Mouse (Mus musculus) CH12.LX (cell line): ENCODE measurements around the gene Mtmr12. TPM values are rescaled to one million over a fixed set of nuclear protein-coding genes. Genes with fewer than 3 reads are reported as not detected.

Source experiments
- DNase-seq: peaks from one replicate; pipeline ENCODE4 v3.0.0-alpha.2; 2013; ENCODE audit errors: extremely low read depth
- H3K27ac ChIP-seq: 2 replicates; pipeline ENCODE4 v1.5.1; 2012; ENCODE audit warnings: low read depth, mild to moderate bottlenecking, control low read depth, moderate library complexity; ENCODE audit not compliant: insufficient read depth
- H3K27me3 ChIP-seq: replicated peaks from 2 replicates; pipeline ENCODE3; 2012; ENCODE audit warnings: inconsistent platforms
- H3K36me3 ChIP-seq, 2 experiments: replicated peaks in 1 of 2; 2 replicates each; pipeline versions ENCODE3 to v1.6.1; 2012; ENCODE audit warnings: inconsistent platforms in 1 of 2, low read length in 1 of 2, mild to moderate bottlenecking in 1 of 2, mixed read lengths in 1 of 2, moderate library complexity in 1 of 2; ENCODE audit not compliant: control insufficient read depth in 1 of 2, insufficient read depth in 1 of 2
- H3K4me1 ChIP-seq, 2 experiments: 2 replicates each; pipeline ENCODE4 v1.6.1; 2012; ENCODE audit warnings: inconsistent platforms in 1 of 2, moderate library complexity in 1 of 2; ENCODE audit not compliant: insufficient read depth in 2 of 2, control insufficient read depth in 1 of 2
- H3K4me2 ChIP-seq: 2 replicates; pipeline ENCODE4 v1.6.1; 2012; ENCODE audit warnings: low read depth, mild to moderate bottlenecking, control low read depth; ENCODE audit not compliant: poor library complexity, insufficient read depth, severe bottlenecking
- H3K4me3 ChIP-seq, 3 experiments: fragments of 150-350 bp in 1 of 3; sonication (generic) in 1 of 3; replicated peaks in 1 of 3; 2 replicates each; pipeline versions ENCODE3 to v1.5.1; 2011 to 2012; ENCODE audit warnings: low read depth in 2 of 3, low read length in 2 of 3, mild to moderate bottlenecking in 2 of 3, moderate library complexity in 2 of 3, control low read depth in 1 of 3, improper control_type of control experiment in 1 of 3, inconsistent platforms in 1 of 3, mixed read lengths in 1 of 3; ENCODE audit not compliant: poor library complexity in 1 of 3
- H3K79me2 ChIP-seq: replicated peaks from 2 replicates; pipeline ENCODE4 v1.6.1; 2012; ENCODE audit warnings: mild to moderate bottlenecking, moderate library complexity; ENCODE audit not compliant: control insufficient read depth, poor library complexity, insufficient read depth, severe bottlenecking; ENCODE audit errors: extremely low read depth
- H3K9ac ChIP-seq: 2 replicates; pipeline ENCODE4 v1.6.1; 2012; ENCODE audit warnings: low read depth, mild to moderate bottlenecking, control low read depth, moderate library complexity; ENCODE audit not compliant: insufficient read depth
- H3K9me3 ChIP-seq: replicated peaks from 2 replicates; pipeline ENCODE3; 2012; ENCODE audit warnings: low read length, inconsistent platforms, mixed read lengths
- CHD1 ChIP-seq: IDR thresholded peaks from 2 replicates; pipeline ENCODE4 v1.6.1; 2012; ENCODE audit warnings: low read depth, low read length, improper control_type of control experiment, inconsistent platforms
- CHD2 ChIP-seq: IDR thresholded peaks from 2 replicates; pipeline ENCODE4 v1.6.1; 2011; ENCODE audit warnings: low read length, improper control_type of control experiment
- CTCF ChIP-seq, 2 experiments: IDR thresholded peaks in 1 of 2; conservative IDR thresholded peaks in 1 of 2; 2 replicates each; pipeline ENCODE4 v1.5.1; 2011 to 2012; ENCODE audit warnings: low read depth in 2 of 2, low read length in 2 of 2, improper control_type of control experiment in 1 of 2, inconsistent platforms in 1 of 2, mild to moderate bottlenecking in 1 of 2, moderate library complexity in 1 of 2
- ELF1 ChIP-seq: IDR thresholded peaks from 2 replicates; pipeline ENCODE4 v1.6.1; 2014; ENCODE audit warnings: low read depth, mild to moderate bottlenecking, inconsistent platforms, low read length, improper control_type of control experiment
- EP300 ChIP-seq: IDR thresholded peaks from 2 replicates; pipeline ENCODE4 v1.6.1; 2011; ENCODE audit warnings: low read length, improper control_type of control experiment
- ETS1 ChIP-seq: conservative IDR thresholded peaks from 2 replicates; pipeline ENCODE4 v1.6.1; 2012; ENCODE audit warnings: low read depth, mild to moderate bottlenecking, inconsistent platforms, low read length, improper control_type of control experiment, moderate library complexity
- GABPA ChIP-seq: IDR thresholded peaks from 2 replicates; pipeline ENCODE4 v1.6.1; 2012; ENCODE audit warnings: low read depth, low read length, improper control_type of control experiment, inconsistent platforms; ENCODE audit not compliant: insufficient replicate concordance
- HCFC1 ChIP-seq: IDR thresholded peaks from 2 replicates; pipeline ENCODE4 v1.6.1; 2012; ENCODE audit warnings: low read depth, mild to moderate bottlenecking, inconsistent platforms, low read length, improper control_type of control experiment
- JUN ChIP-seq: IDR thresholded peaks from 2 replicates; pipeline ENCODE4 v1.6.1; 2011; ENCODE audit warnings: low read depth, mild to moderate bottlenecking, low read length, improper control_type of control experiment, moderate library complexity; ENCODE audit not compliant: insufficient read depth
- JUND ChIP-seq: conservative IDR thresholded peaks from 2 replicates; pipeline ENCODE4 v1.6.1; 2011; ENCODE audit warnings: low read depth, low read length, improper control_type of control experiment
- KAT2A ChIP-seq: IDR thresholded peaks from 2 replicates; pipeline ENCODE4 v1.6.1; 2012; ENCODE audit warnings: low read length, improper control_type of control experiment, inconsistent platforms; ENCODE audit not compliant: insufficient replicate concordance
- MAFK ChIP-seq: IDR thresholded peaks from 2 replicates; pipeline ENCODE4 v1.6.1; 2011; ENCODE audit warnings: low read length, improper control_type of control experiment; ENCODE audit not compliant: insufficient replicate concordance
- MAZ ChIP-seq: IDR thresholded peaks from 2 replicates; pipeline ENCODE4 v1.6.1; 2012; ENCODE audit warnings: low read depth, mild to moderate bottlenecking, inconsistent platforms, low read length, improper control_type of control experiment, moderate library complexity
- MXI1 ChIP-seq: IDR thresholded peaks from 2 replicates; pipeline ENCODE4 v1.6.1; 2011; ENCODE audit warnings: mild to moderate bottlenecking, low read depth, low read length, improper control_type of control experiment
- NELFE ChIP-seq: IDR thresholded peaks from 2 replicates; pipeline ENCODE4 v1.6.1; 2011; ENCODE audit warnings: low read depth, low read length, improper control_type of control experiment
- PAX5 ChIP-seq: IDR thresholded peaks from 2 replicates; pipeline ENCODE4 v1.6.1; 2012; ENCODE audit warnings: low read length, inconsistent platforms, mixed read lengths
- POLR2A ChIP-seq: IDR thresholded peaks from 2 replicates; pipeline ENCODE4 v1.6.1; 2011; ENCODE audit warnings: low read depth, mild to moderate bottlenecking, improper control_type of control experiment, low read length
- POLR2AphosphoS2 ChIP-seq: IDR thresholded peaks from 2 replicates; pipeline ENCODE4 v1.6.1; 2011; ENCODE audit warnings: low read depth, low read length, improper control_type of control experiment
- SIN3A ChIP-seq: IDR thresholded peaks from 2 replicates; pipeline ENCODE4 v1.6.1; 2012; ENCODE audit warnings: low read length, improper control_type of control experiment, inconsistent platforms
- TBP ChIP-seq: conservative IDR thresholded peaks from 2 replicates; pipeline ENCODE4 v1.6.1; 2011; ENCODE audit warnings: low read depth, low read length, improper control_type of control experiment
- TCF12 ChIP-seq: IDR thresholded peaks from 2 replicates; pipeline ENCODE4 v1.6.1; 2014; ENCODE audit warnings: low read depth, mild to moderate bottlenecking, inconsistent platforms, low read length, improper control_type of control experiment
- ZC3H11A ChIP-seq: IDR thresholded peaks from 2 replicates; pipeline ENCODE4 v1.6.1; 2012; ENCODE audit warnings: low read depth, mild to moderate bottlenecking, inconsistent platforms, low read length, improper control_type of control experiment
- ZKSCAN1 ChIP-seq: IDR thresholded peaks from 2 replicates; pipeline ENCODE4 v1.6.1; 2012; ENCODE audit warnings: low read depth, inconsistent platforms, low read length, improper control_type of control experiment, borderline replicate concordance
- ZMIZ1 ChIP-seq: IDR thresholded peaks from 2 replicates; pipeline ENCODE4 v1.6.1; 2012; ENCODE audit warnings: low read depth, mild to moderate bottlenecking, inconsistent platforms, low read length, improper control_type of control experiment
- dilution Hi-C: fragments of 300-500 bp; cut with MboI; formaldehyde crosslinking; loops from 2 replicates; pipeline ENCODE4 v1.14.3; 2020; ENCODE audit warnings: low sequenced_read_pairs; ENCODE audit not compliant: extremely low pct_unique_long_range_greater_than_20kb, extremely low pct_ligation_motif_present
- in situ Hi-C: fragments of 300-500 bp; cut with MboI; formaldehyde crosslinking; loops from 3 replicates; pipeline ENCODE4 v1.14.3; 2019; ENCODE audit warnings: low sequenced_read_pairs, low pct_ligation_motif_present, low pct_unique_long_range_greater_than_20kb, mixed read lengths
- polyA plus RNA-seq: library from polyadenylated mRNA; unstranded; fragments of >175 nt; gene quantifications from 2 replicates; pipeline ENCODE4 v1.2.1, GENCODE M21; 2012; ENCODE audit warnings: low read depth; ENCODE audit not compliant: insufficient read length
- total RNA-seq, 2 experiments: library from RNA; depleted of rRNA; stranded (reverse); fragments of 300-350 nt in 1 of 2; fragments of >200 nt in 1 of 2; gene quantifications; 2 replicates each; pipeline ENCODE4 v1.2.3; 2012 to 2014

Gene Mtmr12
- total and polyA plus RNA-seq, 3 experiments: 8.2 to 16.3 (median 12.3) TPM

DNA sequence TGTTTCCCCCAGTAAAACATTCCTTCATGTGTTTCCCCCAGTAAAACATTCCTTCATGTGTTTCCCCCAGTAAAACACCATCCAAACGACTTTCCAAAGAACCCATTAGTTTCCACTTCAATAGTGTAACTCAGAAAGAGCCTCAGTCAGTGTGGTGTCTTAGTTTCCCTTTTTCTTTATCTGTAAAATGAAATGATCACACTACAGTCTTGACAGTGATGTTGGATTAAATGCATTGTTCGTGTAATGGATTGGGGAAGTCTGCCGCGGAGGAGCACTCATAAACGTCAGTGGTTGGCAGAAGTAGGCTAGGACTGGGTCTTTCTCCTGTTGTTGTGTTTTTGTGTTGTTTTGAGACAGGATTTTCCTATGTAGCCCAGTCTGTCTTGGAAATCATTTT lies 45.5 kb downstream of the Mtmr12 start:
- H3K9ac ChIP-seq: no peak overlapping the region
- H3K4me1 ChIP-seq: peaks cover 4 to 40% of the 10 kb centered on the region in 2 experiments; a peak in 2 of 4 replicates
- in situ Hi-C loops: no loop called here
- dilution Hi-C loops: no loop called here
- no peaks in the 10 kb centered on the region for H3K79me2 ChIP-seq
- TF ChIP-seq CHD2 (no peak), POLR2A (no peak), ELF1 (no peak), MXI1 (no peak), MAFK (no peak), CHD1 (no peak), SIN3A (no peak), POLR2AphosphoS2 (no peak), TBP (no peak), PAX5 (no peak), CTCF (conservative IDR thresholded peaks at IDR 0.05 in 1 of 2, IDR thresholded peaks at IDR 0.05 in 1 of 2; ENCODE audit: low read depth in 2 of 2, low read length in 2 of 2) (no peak), KAT2A (no peak), JUN (no peak), EP300 (no peak), NELFE (no peak), ZKSCAN1 (no peak)
- TF ChIP-seq, all 38 proteins: peak for 0
- no peak overlapping the region for H3K4me3 ChIP-seq
- no peak overlapping the region for H3K27ac ChIP-seq
- no peak for DNase-seq
- no peaks in the 10 kb centered on the region for H3K27me3 ChIP-seq
- H3K4me2 ChIP-seq: no peak overlapping the region
- H3K36me3 ChIP-seq: peaks cover 25 to 59% of the 10 kb centered on the region in 2 experiments
- peaks cover 2% of the 10 kb centered on the region for H3K9me3 ChIP-seq

GRCm38 (mm10) chr15:12251416-12252140 lies 46.8 kb downstream of the Mtmr12 start:
- H3K36me3 ChIP-seq: peaks cover 21 to 58% of the 10 kb centered on the region in 2 experiments

More at GRCm38 (mm10) chr15:12251416-12252140, 46.8 kb downstream of the Mtmr12 start:
- Histone ChIP-seq H3K9ac (no peak overlapping the region), H3K4me3 (no peak overlapping the region), H3K79me2 (no peaks in the 10 kb centered on the region), H3K27me3 (no peaks in the 10 kb centered on the region), H3K4me1 (peaks cover 0 to 28% of the 10 kb centered on the region in 2 experiments; a peak in 2 of 4 replicates), H3K4me2 (no peak overlapping the region), H3K9me3 (peaks cover 2% of the 10 kb centered on the region), H3K27ac (no peak overlapping the region)
- DNase-seq: no peak
- dilution Hi-C loops (no loop called here), in situ Hi-C loops (no loop called here)
- TF ChIP-seq ZC3H11A (no peak), GABPA (no peak), SIN3A (no peak), MAFK (no peak), HCFC1 (no peak), CHD1 (no peak), MXI1 (no peak), ETS1 (no peak), JUND (no peak), CHD2 (no peak), ZMIZ1 (no peak), POLR2AphosphoS2 (no peak), TCF12 (no peak), MAZ (no peak)
